Mouse (Mus musculus): ENCODE measurements around the gene Abt1. TPM values are rescaled to one million over a fixed set of nuclear protein-coding genes. Genes with fewer than 3 reads are reported as not detected.

Gene Abt1
- polyA plus RNA-seq, 1 experiment from 2014 or later, result 11.2 TPM

DNA sequence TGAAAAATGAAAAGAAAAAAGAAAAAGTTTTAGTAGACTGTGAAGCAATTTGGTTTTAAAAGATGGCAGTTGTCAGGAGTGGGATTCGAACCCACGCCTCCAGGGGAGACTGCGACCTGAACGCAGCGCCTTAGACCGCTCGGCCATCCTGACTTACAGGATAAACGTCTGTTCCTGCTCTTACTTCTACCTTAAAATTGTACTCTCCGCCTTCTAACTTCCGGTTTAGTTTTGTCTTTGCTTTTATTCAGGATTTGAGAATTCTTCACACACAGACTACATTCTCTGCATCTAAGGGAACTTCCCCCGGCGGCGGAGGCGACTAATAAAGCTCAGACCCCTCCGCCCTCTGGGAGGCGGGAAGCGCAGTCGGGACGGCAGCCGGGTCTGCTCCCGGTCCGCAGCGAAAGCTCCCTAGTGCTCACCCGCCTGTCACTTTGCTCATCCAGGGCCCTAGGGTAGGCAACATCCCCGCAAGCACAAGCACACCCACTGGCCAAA is 29.7 kb upstream of the Abt1 start:
- H3K9me3 ChIP-seq, result no peaks in the 10 kb centered on the region
- H3K4me2 ChIP-seq (replicated peaks), result peak overlapping the region; percentile 51
- under 1% methylated on average over 25 of the region's 25 CpGs for WGBS
- peak overlapping the region; percentile 83 for H3K27ac ChIP-seq
- H3K4me1 ChIP-seq (replicated peaks), result peaks cover 5% of the 10 kb centered on the region; the same call in 1 of the 2 replicates
- peak overlapping the region; percentile 48 for H3K9ac ChIP-seq
- H3K4me3 ChIP-seq (replicated peaks), result peak overlapping the region; percentile 57
- ATAC-seq, result peak; percentile 90
- no peaks in the 10 kb centered on the region for H3K36me3 ChIP-seq
- H3K27me3 ChIP-seq (replicated peaks), result no peaks in the 10 kb centered on the region

DNA sequence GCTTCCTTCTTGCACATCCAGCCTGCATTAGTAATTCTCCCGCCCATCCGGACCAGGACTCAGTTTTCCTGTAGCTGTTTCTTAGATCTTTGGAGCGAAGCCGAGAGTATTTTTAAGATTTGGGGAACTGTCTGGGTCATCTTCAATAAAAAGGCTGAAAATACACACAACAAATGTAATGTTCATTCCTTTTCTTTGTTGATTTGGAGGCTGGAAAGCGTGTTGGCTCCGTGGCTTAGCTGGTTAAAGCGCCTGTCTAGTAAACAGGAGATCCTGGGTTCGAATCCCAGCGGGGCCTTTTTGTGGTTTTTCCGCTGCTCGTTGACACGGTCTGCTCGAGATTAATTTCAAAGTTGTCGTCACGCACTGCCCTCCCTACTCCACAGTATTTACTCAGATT is 26.7 kb upstream of the Abt1 start:
- peak; percentile 36 for ATAC-seq
- Histone ChIP-seq H3K27ac (0 out of 2 replicates have a peak overlapping the region, but pooled peaks have one; percentile 22), H3K4me3 (replicated peaks) (peak overlapping the region; percentile 48), H3K4me2 (replicated peaks) (peak overlapping the region; percentile 67), H3K9me3 (no peaks in the 10 kb centered on the region), H3K27me3 (replicated peaks) (no peaks in the 10 kb centered on the region), H3K4me1 (replicated peaks) (peaks cover 5% of the 10 kb centered on the region; the same call in 1 of the 2 replicates), H3K36me3 (no peaks in the 10 kb centered on the region), H3K9ac (peak overlapping the region; percentile 42)
- under 1% methylated on average over 15 of the region's 15 CpGs for WGBS

DNA sequence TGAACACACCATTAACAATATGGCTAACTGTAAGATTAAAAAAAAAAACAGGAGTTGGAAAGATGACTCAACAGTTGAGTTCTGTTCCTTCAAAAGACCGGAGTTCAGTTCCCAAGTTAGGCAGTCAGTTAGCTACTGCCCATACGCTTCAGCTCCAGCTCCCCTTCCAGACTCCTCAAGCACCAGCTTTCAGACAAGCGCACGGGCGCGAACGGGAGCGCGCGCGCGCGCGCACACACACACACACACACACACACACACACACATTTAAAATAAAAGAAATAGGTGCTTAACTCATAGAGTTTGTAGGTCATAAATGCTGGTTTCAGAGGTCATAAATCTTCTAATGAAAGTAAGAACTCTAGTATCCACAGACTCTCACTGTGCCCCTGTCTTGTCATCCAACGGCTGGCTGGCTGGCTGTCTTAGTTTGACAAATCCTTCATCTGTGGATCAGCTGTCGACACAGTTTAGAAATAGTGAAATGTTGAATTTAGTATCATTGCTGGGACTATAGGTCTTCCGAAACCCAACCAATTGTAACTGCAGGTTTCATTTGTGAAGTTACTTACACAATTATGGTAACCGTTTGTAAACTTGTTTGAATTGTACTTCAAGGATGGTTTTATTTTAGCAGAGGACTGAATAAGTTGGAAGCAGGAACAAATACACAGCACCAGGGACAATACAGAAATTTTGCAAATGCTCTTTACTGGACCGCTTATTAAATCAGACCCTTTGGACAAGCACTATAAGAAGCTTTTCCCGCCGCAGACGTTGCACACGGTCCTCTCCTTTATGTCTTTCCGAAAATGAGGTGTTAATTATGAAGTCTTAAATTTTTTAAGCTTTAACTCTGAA is 25.8 kb upstream of the Abt1 start:
- H3K9ac ChIP-seq, result peak overlapping the region; percentile 42
- no peaks in the 10 kb centered on the region for H3K36me3 ChIP-seq
- H3K4me2 ChIP-seq (replicated peaks), result peak overlapping the region; percentile 67
- WGBS, result under 1% methylated on average over 24 of the region's 24 CpGs
- H3K27me3 ChIP-seq (replicated peaks), result no peaks in the 10 kb centered on the region
- H3K27ac ChIP-seq, result no peak overlapping the region
- 0 out of 2 replicates have a peak, but pooled peaks have one; percentile 13 for ATAC-seq
- peaks cover 5% of the 10 kb centered on the region; the same call in 1 of the 2 replicates for H3K4me1 ChIP-seq (replicated peaks)
- peak overlapping the region; percentile 48 for H3K4me3 ChIP-seq (replicated peaks)
- H3K9me3 ChIP-seq, result no peaks in the 10 kb centered on the region

DNA sequence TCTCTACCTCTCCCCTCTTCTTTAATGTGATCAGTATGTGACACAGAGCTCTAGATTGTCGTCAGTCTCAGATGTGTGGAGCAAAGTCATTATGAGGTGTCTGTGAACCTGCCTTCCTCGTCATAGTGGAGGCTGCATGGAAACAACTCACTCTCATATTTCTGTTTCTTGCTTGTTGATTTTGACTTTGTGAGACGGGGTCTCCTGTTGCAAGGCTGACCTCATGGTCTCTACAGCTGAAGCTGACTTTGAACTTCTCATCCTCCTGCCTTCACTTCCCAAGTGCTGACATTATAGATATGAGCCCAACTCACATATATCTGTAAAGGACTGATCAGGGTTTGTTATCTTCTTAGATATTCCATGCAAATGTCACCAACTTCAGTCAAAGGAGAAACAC is 25.1 kb upstream of the Abt1 start:
- no peaks in the 10 kb centered on the region for H3K27me3 ChIP-seq (replicated peaks)
- no peak overlapping the region for H3K27ac ChIP-seq
- ATAC-seq, result no peak
- peak overlapping the region; percentile 48 for H3K4me3 ChIP-seq (replicated peaks)
- H3K9ac ChIP-seq, result no peak overlapping the region
- WGBS, result 60% methylated on average over 3 of the region's 3 CpGs
- H3K4me2 ChIP-seq (replicated peaks), result peak overlapping the region; percentile 67
- no peaks in the 10 kb centered on the region for H3K9me3 ChIP-seq
- peaks cover 5% of the 10 kb centered on the region; the same call in 1 of the 2 replicates for H3K4me1 ChIP-seq (replicated peaks)
- H3K36me3 ChIP-seq, result no peaks in the 10 kb centered on the region

DNA sequence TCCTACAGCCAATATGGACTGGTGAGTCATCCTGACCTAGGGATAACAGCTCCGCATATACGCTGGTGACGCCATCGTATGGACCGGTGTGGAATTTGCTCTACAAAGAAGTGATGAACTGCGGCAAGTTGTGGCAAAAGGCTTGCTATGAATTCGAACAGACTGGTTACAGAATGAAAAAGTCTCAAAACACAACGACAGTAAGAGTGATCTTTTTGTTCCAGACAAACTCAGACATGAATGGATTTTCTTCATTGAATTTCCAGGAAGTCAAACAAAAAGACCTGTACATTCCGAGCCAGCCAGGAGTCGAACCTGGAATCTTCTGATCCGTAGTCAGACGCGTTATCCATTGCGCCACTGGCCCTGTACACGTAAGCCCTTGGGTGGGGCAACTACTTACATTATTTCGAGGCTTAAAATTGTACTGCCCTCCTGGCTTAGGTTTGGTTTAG is 22.9 kb upstream of the Abt1 start:
- peak overlapping the region; percentile 64 for H3K27ac ChIP-seq
- H3K4me3 ChIP-seq (replicated peaks), result peak overlapping the region; percentile 74
- no peaks in the 10 kb centered on the region for H3K36me3 ChIP-seq
- H3K4me2 ChIP-seq (replicated peaks), result peak overlapping the region; percentile 58
- H3K4me1 ChIP-seq (replicated peaks), result peaks cover 5% of the 10 kb centered on the region; the same call in 1 of the 2 replicates
- H3K9me3 ChIP-seq, result no peaks in the 10 kb centered on the region
- H3K9ac ChIP-seq, result peak overlapping the region; percentile 44
- no peaks in the 10 kb centered on the region for H3K27me3 ChIP-seq (replicated peaks)
- WGBS, result under 1% methylated on average over 16 of the region's 16 CpGs
- peak; percentile 60 for ATAC-seq

DNA sequence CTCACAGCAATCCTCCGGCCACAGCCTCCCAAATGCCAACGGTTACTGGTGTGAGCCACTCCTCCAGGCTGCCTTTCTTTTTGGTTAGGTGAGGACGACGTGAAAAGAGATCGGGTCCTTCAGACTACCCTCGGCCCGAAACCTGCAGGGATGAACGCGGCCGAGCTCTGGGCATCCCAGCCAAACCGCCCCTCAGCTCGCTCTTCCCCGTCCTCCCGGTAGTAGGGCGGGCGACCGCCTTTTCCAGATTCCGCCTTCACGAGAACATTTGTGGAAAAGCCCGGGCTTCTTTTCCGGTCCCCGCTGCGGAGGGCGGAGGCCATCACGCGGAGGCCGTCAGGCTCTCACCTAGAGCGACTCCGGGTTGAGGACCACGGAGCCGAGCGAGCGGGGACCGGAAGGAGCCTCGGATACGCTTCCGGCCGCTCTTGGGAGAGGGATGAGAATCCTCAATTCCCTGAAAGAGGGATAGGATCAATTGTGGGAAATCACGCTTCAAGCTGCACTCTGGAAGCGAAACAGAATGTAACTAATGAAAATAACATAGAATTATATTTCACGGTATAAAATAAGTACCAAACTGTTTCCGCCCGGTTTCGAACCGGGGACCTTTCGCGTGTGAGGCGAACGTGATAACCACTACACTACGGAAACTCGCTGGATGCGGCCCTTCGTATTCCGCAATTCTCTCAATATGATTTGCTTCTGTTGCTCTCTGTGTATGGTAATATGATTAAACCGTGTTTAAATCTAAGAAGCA is 22.1 kb upstream of the Abt1 start:
- H3K4me2 ChIP-seq (replicated peaks), result peak overlapping the region; percentile 73
- H3K9me3 ChIP-seq, result no peaks in the 10 kb centered on the region
- WGBS, result under 1% methylated on average over 55 of the region's 55 CpGs
- H3K9ac ChIP-seq, result peak overlapping the region; percentile 83
- H3K36me3 ChIP-seq, result no peaks in the 10 kb centered on the region
- peaks cover 5% of the 10 kb centered on the region; the same call in 1 of the 2 replicates for H3K4me1 ChIP-seq (replicated peaks)
- peak; percentile 94 for ATAC-seq
- H3K4me3 ChIP-seq (replicated peaks), result peak overlapping the region; percentile 74
- peak overlapping the region; percentile 99 for H3K27ac ChIP-seq
- H3K27me3 ChIP-seq (replicated peaks), result no peaks in the 10 kb centered on the region

DNA sequence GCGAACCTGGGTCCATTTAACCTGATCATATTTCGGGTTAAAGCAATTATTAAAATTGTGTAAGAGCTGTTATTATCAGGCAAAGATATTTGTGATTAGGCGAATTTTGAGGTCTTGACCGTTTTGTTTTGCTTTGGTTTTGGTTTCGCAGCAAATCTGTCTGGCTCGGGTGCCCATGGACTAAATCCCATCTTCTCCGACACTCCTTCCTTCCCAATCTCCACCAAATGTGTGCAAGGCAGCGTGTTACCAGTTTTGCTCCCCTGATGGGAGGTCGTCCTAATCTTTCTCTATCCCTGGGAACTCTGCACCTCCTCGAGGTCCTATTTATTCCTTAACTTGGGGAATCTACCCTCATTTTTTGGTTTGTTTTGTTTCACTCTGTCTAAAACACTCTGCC is 21.5 kb upstream of the Abt1 start:
- Histone ChIP-seq H3K4me2 (replicated peaks) (peak overlapping the region; percentile 73), H3K36me3 (no peaks in the 10 kb centered on the region), H3K4me3 (replicated peaks) (peak overlapping the region; percentile 74), H3K4me1 (replicated peaks) (peaks cover 5% of the 10 kb centered on the region; the same call in 1 of the 2 replicates), H3K27me3 (replicated peaks) (no peaks in the 10 kb centered on the region), H3K9me3 (no peaks in the 10 kb centered on the region), H3K27ac (peak overlapping the region; percentile 99), H3K9ac (peak overlapping the region; percentile 83)
- 3% methylated on average over 10 of the region's 10 CpGs for WGBS
- ATAC-seq, result 0 out of 2 replicates have a peak, but pooled peaks have one; percentile 0

DNA sequence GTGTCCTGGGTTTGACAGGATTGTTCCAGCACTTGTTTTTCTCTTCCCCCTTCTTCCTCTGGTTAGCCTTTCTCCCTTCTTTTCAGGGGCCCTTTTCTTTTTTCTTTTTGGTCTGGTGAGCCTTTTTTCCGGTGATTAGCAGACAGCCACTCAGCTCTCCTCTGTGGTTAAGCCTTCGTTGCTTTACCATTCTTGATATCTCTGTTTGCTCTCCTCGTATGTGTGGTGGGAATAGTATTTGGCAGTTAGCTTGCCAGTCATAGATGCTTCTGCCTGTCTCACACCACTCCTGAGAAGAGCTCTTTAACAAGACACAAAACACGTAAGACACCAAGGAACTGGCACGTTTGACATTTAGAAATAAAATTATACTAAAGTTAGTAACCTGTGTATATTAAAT is 20.8 kb upstream of the Abt1 start:
- Histone ChIP-seq H3K4me1 (replicated peaks) (peaks cover 5% of the 10 kb centered on the region; the same call in 1 of the 2 replicates), H3K36me3 (no peaks in the 10 kb centered on the region), H3K27me3 (replicated peaks) (no peaks in the 10 kb centered on the region), H3K27ac (no peak overlapping the region), H3K4me3 (replicated peaks) (no peak overlapping the region), H3K9me3 (no peaks in the 10 kb centered on the region), H3K9ac (no peak overlapping the region), H3K4me2 (replicated peaks) (peak overlapping the region; percentile 73)
- ATAC-seq, result no peak
- WGBS, result 59% methylated on average over 5 of the region's 5 CpGs

DNA sequence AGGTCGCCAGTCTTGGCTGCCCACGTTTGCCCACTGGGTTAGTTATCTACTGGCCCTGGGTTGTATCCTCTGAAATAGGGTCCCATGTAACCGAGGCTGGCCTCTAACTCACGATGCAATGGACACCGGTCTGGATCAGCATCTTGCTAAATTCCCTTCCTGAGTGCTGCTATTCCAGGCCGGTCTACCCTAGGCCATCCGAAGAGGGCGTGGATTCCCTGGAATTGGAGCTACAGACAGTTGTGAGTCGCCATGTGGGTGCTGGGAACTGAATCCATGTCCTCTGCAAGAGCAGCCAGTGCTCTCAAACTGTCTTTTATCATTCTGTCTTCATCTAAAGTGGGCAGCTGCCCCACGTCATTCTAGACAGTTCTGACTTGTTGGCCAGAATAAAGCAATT is 16.2 kb upstream of the Abt1 start:
- H3K36me3 ChIP-seq, result no peaks in the 10 kb centered on the region
- H3K27ac ChIP-seq, result no peak overlapping the region
- no peaks in the 10 kb centered on the region for H3K27me3 ChIP-seq (replicated peaks)
- H3K4me1 ChIP-seq (replicated peaks), result 0 out of 2 replicates have a peak, but pooled peaks cover 2% of the 10 kb centered on the region
- no peak overlapping the region for H3K4me2 ChIP-seq (replicated peaks)
- H3K9ac ChIP-seq, result no peak overlapping the region
- H3K4me3 ChIP-seq (replicated peaks), result no peak overlapping the region
- no peaks in the 10 kb centered on the region for H3K9me3 ChIP-seq
- 73% methylated on average over 10 of the region's 10 CpGs for WGBS
- ATAC-seq, result no peak

DNA sequence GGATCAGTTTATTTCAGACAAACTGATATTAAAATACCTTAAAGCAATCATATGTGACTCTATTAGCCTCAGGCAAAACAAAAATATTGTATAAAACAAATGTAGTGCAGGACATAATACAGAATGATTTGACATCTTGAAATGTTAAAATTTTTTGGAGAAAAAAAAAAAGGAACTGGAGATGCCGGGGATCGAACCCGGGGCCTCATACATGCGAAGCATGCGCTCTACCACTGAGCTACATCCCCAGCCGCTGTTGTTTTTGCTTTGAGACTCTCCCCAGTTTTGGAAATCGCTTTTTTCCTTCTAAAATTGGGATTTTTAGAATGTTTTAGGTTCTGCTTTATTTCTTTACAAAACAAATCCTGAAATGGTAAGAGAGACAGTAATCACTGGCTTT is 14.9 kb upstream of the Abt1 start:
- whole genome bisulfite sequencing, result under 1% methylated on average over 7 of the region's 7 CpGs
- Histone ChIP-seq H3K4me1 (replicated peaks) (0 out of 2 replicates have a peak, but pooled peaks cover 2% of the 10 kb centered on the region), H3K4me3 (replicated peaks) (peak overlapping the region; percentile 53), H3K36me3 (no peaks in the 10 kb centered on the region), H3K27me3 (replicated peaks) (no peaks in the 10 kb centered on the region), H3K27ac (no peak overlapping the region), H3K9me3 (no peaks in the 10 kb centered on the region), H3K4me2 (replicated peaks) (peak overlapping the region; percentile 60), H3K9ac (no peak overlapping the region)
- ATAC-seq, result peak; percentile 32; the same call in 1 of the 2 replicates

DNA sequence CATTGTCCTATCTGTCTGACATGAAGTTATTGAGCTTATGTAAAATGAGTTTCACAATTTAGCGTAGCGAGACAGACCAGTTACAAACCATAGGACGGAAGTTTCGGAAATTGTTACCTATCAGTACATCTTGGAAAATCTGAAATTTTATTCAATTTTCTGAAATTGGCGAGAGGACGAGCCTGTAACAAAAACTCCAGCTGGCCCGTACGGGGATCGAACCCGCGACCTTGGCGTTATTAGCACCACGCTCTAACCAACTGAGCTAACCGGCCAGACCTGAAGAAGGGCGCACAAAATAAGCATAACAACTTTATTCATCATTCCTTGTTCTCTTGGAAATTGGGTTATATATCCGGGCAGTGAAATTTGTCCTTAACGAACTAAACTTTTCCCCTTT is 14.2 kb upstream of the Abt1 start:
- Histone ChIP-seq H3K9me3 (no peaks in the 10 kb centered on the region), H3K4me1 (replicated peaks) (0 out of 2 replicates have a peak, but pooled peaks cover 2% of the 10 kb centered on the region), H3K27me3 (replicated peaks) (no peaks in the 10 kb centered on the region), H3K27ac (peak overlapping the region; percentile 46; the same call in 1 of the 2 replicates), H3K9ac (peak overlapping the region; percentile 32), H3K36me3 (no peaks in the 10 kb centered on the region), H3K4me3 (replicated peaks) (peak overlapping the region; percentile 53), H3K4me2 (replicated peaks) (peak overlapping the region; percentile 60)
- ATAC-seq, result peak; percentile 88
- WGBS, result under 1% methylated on average over 17 of the region's 17 CpGs

Data from intestine, embryonic 15.5 days (tissue).